Mouse (Mus musculus) liver, embryonic 12.5 days (tissue): ENCODE measurements around the gene Sept1. TPM values are rescaled to one million over a fixed set of nuclear protein-coding genes. Genes with fewer than 3 reads are reported as not detected.

ENCODE experiments used
- ATAC-seq: fragments of 200-750 bp; cut with Nextera tagmentation; 2 replicates; pipeline ENCODE4 v1.8.0; 2017; ENCODE audit warnings: moderate number of reproducible peaks, mild to moderate bottlenecking, moderate library complexity
- H3K27ac ChIP-seq: fragments of 300-500 bp; sonication (generic); 2 replicates; pipeline ENCODE4 v1.5.1; 2016; ENCODE audit warnings: mild to moderate bottlenecking
- H3K27me3 ChIP-seq: fragments of 300-500 bp; sonication (generic); replicated peaks from 2 replicates; pipeline ENCODE4 v1.6.1; 2016; ENCODE audit warnings: mild to moderate bottlenecking, moderate library complexity
- H3K36me3 ChIP-seq: fragments of 300-500 bp; sonication (generic); 2 replicates; pipeline ENCODE4 v1.6.1; 2016; ENCODE audit warnings: mild to moderate bottlenecking, moderate library complexity
- H3K4me1 ChIP-seq: fragments of 300-500 bp; sonication (generic); 2 replicates; pipeline ENCODE4 v1.6.1; 2016
- H3K4me2 ChIP-seq: fragments of 300-500 bp; sonication (generic); 2 replicates; pipeline ENCODE4 v1.6.1; 2016; ENCODE audit warnings: mild to moderate bottlenecking, moderate library complexity
- H3K4me3 ChIP-seq: fragments of 300-500 bp; sonication (generic); 2 replicates; pipeline ENCODE4 v1.5.1; 2016; ENCODE audit warnings: mild to moderate bottlenecking, moderate library complexity
- H3K9ac ChIP-seq: fragments of 300-500 bp; sonication (generic); 2 replicates; pipeline ENCODE4 v1.6.1; 2016; ENCODE audit warnings: mild to moderate bottlenecking, moderate library complexity
- H3K9me3 ChIP-seq: fragments of 300-500 bp; sonication (generic); replicated peaks from 2 replicates; pipeline ENCODE4 v1.6.1; 2016; ENCODE audit warnings: mild to moderate bottlenecking, moderate library complexity
- WGBS: fragments of 180-500 bp; shearing (Covaris S2); methylation state at CpG from one replicate; pipeline ENCODE4 v1.1.7; 2016; ENCODE audit not compliant: insufficient replicate concordance; 5-methylcytosine and 5-hydroxymethylcytosine counted together
- polyA plus RNA-seq: library from polyadenylated mRNA; unstranded; fragments of >200 nt; fragmentation: Nextera tagmentation; extraction: Ambion mirVana; gene quantifications from 2 replicates; pipeline ENCODE4 v1.2.1, GENCODE M21; 2016

Gene Sept1
- polyA plus RNA-seq = 10.6 and 13.6 TPM in 2 replicates

DNA sequence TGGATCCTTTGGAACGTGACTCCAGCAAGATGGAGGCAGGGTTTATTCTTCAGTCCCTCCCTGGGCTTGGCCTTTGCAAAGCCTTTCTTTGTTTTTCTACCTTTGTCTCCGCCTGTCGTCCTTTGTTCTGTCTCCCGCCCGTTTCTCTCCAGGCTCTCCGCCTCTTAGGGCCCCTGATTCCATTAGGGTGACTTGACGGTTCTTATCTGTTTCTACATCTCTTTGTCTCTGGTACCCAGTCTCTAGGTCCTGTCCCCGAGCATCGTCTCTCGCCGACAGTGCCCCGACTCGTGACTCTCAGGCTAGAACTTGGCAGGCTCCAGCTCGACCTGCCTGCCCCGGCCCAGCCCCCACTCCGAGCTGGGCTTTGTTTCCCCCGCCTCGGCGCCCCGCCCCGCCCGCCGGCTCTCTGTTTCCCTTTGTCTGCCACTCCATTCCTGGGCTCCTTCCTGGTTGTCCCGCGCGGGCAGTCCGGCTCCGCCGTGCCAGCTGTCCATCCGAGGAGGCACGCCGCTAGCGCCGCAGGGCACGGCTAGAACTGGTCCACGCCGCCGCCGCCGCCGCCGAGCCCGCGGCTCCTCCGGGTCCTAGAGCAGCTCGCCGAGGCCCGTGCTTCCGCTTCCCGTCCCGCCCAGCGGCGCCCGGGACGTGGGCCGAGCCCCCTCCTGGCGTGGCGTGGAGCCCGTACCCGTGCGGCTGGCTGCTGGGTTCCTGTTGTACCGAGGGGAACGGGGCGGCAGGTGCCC is at the start of gene Sept1, which contains the start of gene Zfp553:
Gene Sept1 (minus strand): TSS at position 509 of the 746 bp plus-strand sequence.
Gene Zfp553 (plus strand): TSS at position 440 of the 746 bp plus-strand sequence.
- Histone ChIP-seq H3K36me3 (peaks cover 45% of the 10 kb centered on the region), H3K4me3 (peak within 1 kb of the TSS; percentile 82), H3K9me3 (no peaks in the 10 kb centered on the region), H3K4me2 (peak within 1 kb of the TSS; percentile 75), H3K27ac (peak within 1 kb of the TSS; percentile 95), H3K27me3 (no peaks in the 10 kb centered on the region), H3K4me1 (peaks cover 55% of the 10 kb centered on the region), H3K9ac (peak within 1 kb of the TSS; percentile 94)
- ATAC-seq = peak; percentile 86
- WGBS = 1% methylated on average over 64 of the region's 64 CpGs

DNA sequence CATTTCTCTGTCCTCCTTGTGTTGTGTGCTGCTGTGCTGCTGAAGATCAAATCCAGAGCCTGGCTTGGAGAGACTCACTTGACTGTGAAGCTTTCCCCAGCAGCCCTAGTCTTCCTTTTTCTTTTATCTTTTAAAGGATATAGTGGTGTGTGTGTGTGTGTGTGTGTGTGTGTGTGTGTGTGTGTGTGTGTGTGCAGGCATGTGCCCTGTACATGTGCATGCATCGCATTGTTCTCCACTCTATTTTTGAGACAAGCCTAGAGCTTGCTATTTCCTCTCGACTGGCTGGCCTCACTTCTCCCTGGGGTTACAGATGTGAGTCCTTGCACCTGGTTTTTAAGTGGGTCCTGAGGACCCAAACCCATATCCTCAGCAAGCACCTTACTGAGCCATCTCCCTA is 49.3 kb upstream of the Sept1 start:
- no peaks in the 10 kb centered on the region for H3K36me3 ChIP-seq
- H3K27ac ChIP-seq = no peak overlapping the region
- no peak for ATAC-seq
- peaks cover 58% of the 10 kb centered on the region for H3K4me1 ChIP-seq
- no peaks in the 10 kb centered on the region for H3K27me3 ChIP-seq
- H3K4me2 ChIP-seq = no peak overlapping the region
- WGBS = 61% methylated on average over 2 of the region's 2 CpGs
- no peaks in the 10 kb centered on the region for H3K9me3 ChIP-seq
- no peak overlapping the region for H3K9ac ChIP-seq
- no peak overlapping the region for H3K4me3 ChIP-seq

DNA sequence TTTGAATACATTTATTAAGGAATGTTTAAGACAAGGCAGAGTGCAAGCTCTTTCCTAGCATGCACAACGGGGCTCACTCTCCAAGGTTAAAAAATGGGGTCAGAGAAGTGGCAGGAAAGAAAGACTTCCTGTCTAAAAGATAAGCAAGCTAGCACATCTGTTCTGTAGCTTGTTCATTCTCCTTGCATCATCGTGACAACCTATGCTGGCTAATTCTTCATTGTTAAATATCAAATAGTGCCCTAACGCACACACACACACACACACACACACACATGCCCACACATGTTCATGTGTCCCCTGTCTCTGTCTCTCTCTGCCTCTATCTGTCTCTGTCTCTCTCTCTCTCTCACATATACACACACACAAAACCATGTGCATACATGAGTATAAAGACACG is 48.2 kb upstream of the Sept1 start:
- no peaks in the 10 kb centered on the region for H3K36me3 ChIP-seq

DNA sequence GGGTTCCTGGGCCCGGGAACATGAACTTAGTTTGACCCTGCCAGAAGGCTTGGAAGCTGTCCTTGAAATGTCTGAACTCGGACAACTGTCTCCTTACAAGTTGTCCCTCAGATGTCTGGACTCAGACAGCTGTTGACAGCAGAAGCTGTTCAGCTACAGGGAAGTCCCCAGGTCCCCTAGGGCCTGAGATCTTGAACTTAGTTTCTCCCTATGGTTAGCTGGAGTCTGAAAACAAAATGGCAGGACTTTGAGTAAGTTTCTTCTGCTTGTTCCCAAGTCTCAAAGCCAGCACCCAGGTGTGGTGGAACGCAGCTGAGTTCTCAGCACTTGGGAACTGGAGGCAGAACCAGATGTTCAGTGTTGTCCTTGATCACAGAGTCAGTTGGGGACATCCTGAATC is 47.2 kb upstream of the Sept1 start:
- WGBS = 64% methylated on average over 3 of the region's 3 CpGs
- H3K9me3 ChIP-seq = no peaks in the 10 kb centered on the region
- no peak overlapping the region for H3K4me3 ChIP-seq
- H3K9ac ChIP-seq = no peak overlapping the region
- H3K27ac ChIP-seq = no peak overlapping the region; the same call in 1 of the 2 replicates
- H3K36me3 ChIP-seq = no peaks in the 10 kb centered on the region
- ATAC-seq = no peak
- no peaks in the 10 kb centered on the region for H3K27me3 ChIP-seq
- H3K4me1 ChIP-seq = peaks cover 48% of the 10 kb centered on the region
- H3K4me2 ChIP-seq = no peak overlapping the region

More for the DNA sequence above, 48.2 kb upstream of the Sept1 start:
- no peak overlapping the region for H3K27ac ChIP-seq
- H3K4me3 ChIP-seq = no peak overlapping the region
- H3K4me1 ChIP-seq = peaks cover 56% of the 10 kb centered on the region
- H3K9me3 ChIP-seq = no peaks in the 10 kb centered on the region
- ATAC-seq = no peak
- H3K4me2 ChIP-seq = no peak overlapping the region
- WGBS = 9% methylated on average over 4 of the region's 4 CpGs
- H3K27me3 ChIP-seq = no peaks in the 10 kb centered on the region
- no peak overlapping the region; the same call in 1 of the 2 replicates for H3K9ac ChIP-seq

DNA sequence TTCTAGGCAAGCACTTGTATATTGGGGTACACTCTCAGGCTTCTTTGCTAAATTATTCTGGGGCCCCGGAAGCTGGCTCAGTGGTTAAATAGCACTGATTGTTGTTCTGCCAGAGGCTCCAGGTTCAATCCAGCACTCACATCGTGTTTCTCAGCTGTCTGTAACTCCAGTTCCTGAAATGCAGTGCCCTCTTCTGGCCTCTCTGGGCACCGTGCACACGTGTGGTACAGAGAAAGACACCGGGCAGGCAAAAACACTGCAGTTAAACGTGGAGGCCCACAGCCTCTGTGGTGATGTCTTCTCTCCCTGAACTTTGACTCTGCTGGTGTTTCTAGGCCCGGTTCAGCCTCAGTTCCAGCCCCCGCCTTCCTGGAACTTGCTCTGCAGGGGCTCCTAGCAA is 45.4 kb upstream of the Sept1 start:
- no peak; the same call in 1 of the 2 replicates for ATAC-seq
- Histone ChIP-seq H3K27ac (peak overlapping the region; percentile 16; the same call in 1 of the 2 replicates), H3K4me2 (peak overlapping the region; percentile 19; the same call in 1 of the 2 replicates), H3K9me3 (no peaks in the 10 kb centered on the region), H3K4me3 (no peak overlapping the region), H3K4me1 (peaks cover 49% of the 10 kb centered on the region), H3K27me3 (no peaks in the 10 kb centered on the region), H3K36me3 (no peaks in the 10 kb centered on the region), H3K9ac (no peak overlapping the region)
- WGBS = 16% methylated on average over 8 of the region's 8 CpGs

DNA sequence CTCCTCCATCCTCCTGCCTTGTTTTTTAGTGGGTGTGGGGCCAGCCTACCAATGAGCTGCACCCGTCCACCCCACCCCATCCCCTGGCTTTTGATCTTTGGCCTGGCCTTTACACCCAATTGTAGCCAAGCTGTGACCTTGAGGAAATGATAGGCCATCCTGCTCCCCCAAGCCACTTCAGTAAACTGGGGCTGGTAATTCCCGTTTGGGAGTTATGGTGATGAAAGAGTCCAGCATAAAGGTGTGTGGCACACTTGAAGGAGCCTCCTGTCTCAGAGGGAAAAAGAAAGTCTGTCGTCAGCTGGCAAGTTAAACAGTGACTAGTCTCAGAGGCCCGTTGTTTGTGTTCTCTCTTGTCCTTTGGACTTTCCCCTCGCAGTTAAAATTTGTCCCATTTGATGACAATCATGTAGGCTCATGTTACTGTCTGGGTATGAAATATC is 43.6 kb upstream of the Sept1 start:
- H3K27me3 ChIP-seq = no peaks in the 10 kb centered on the region
- no peak for ATAC-seq
- 64% methylated on average over 5 of the region's 5 CpGs for WGBS
- H3K9ac ChIP-seq = no peak overlapping the region
- peaks cover 65% of the 10 kb centered on the region for H3K4me1 ChIP-seq
- peaks cover 13% of the 10 kb centered on the region for H3K36me3 ChIP-seq
- H3K4me2 ChIP-seq = no peak overlapping the region
- no peaks in the 10 kb centered on the region for H3K9me3 ChIP-seq
- peak overlapping the region; percentile 59; the same call in 1 of the 2 replicates for H3K27ac ChIP-seq
- H3K4me3 ChIP-seq = no peak overlapping the region

DNA sequence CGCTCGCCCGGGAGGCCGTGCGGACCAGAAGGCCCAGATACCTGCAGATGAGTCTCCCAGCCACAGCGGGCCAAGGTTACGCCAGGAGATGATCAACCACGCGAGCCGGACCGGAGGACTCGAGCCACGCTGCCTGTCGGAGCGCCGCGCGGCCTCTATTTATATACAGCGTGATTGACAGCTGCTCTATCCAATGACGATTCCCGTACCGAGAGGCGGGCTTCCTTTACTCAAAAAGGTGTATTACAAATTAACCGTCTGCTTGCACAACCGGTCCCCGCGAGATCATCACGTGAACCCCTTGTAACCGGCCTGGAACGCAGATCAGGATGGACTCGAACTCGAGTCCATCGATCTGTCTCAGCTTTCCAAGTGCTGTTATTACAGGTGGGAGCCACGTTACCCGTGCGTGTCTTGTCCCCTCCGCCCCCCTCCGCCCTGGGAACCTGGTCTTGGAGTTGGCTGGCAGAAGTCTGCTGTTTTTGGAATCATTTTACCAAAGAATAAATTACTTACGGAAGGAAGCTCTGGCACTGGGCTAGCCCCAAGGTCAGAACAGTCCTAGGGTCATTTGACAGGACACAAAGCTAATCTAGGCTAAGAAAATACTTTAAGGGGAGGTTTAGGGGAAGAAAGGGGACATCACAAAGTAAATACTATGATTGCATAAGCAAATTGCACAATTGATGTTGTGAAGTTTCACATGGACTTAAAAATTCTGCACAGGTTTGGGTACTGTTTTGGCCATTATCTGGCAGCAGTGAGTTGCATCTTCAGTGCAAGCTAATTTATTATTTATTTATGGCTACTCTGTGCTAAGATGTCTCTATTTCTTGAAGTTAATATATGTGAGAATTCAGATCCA is 41.2 kb upstream of the Sept1 start, which contains the start of gene Sephs2:
Gene Sephs2 (minus strand): TSS at position 131 of the 865 bp plus-strand sequence.
- Histone ChIP-seq H3K4me1 (peaks cover 60% of the 10 kb centered on the region), H3K9me3 (no peaks in the 10 kb centered on the region; the same call in 1 of the 2 replicates), H3K9ac (peak within 1 kb of the TSS; percentile 97), H3K27ac (peak within 1 kb of the TSS; percentile 90), H3K36me3 (peaks cover 37% of the 10 kb centered on the region), H3K4me3 (peak within 1 kb of the TSS; percentile 96), H3K4me2 (peak within 1 kb of the TSS; percentile 95), H3K27me3 (no peaks in the 10 kb centered on the region)
- WGBS = 5% methylated on average over 39 of the region's 39 CpGs
- ATAC-seq = peak; percentile 84

DNA sequence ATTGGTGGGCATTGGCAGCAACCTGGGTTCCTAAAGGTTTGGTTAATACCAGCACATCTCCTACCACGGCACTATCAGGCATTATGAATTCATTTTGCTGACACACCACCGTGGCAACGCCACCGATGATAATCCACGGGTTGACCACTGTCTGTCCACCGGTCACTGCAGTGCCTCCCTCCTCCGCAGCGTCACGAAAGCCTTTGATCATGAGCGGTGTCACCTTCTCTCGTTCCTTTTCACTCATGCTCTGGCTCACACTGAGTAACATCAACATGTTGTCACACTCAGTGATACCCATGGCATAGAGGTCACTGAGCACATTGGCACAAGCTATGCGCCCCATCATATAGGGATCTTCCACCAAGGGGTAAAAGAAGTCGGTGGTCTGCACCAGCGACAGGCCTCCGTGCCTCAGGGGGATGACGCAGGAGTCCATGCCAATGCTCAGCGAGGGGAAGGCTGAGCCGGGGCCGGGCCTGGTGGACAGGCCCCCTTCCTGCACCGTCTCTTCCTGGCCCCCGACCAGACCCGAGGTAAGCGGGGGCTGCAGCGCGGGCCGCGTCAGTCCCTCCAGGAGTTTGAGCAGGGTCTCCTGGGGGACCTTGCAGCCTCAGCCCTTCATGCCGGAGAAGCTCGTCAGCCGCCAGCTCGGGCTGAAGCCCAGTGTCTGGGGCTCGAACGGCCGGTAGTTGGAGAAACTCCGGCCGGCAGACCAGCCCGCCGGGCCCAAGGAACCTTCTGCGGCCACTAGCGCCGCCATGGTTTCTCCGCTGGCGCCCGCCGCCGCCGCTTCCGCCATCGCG is 40.4 kb upstream of the Sept1 start:
- peaks cover 5% of the 10 kb centered on the region for H3K9me3 ChIP-seq
- peak overlapping the region; percentile 90 for H3K27ac ChIP-seq
- no peaks in the 10 kb centered on the region for H3K27me3 ChIP-seq
- peak overlapping the region; percentile 96 for H3K4me3 ChIP-seq
- H3K4me1 ChIP-seq = peaks cover 51% of the 10 kb centered on the region
- 8% methylated on average over 50 of the region's 50 CpGs for WGBS
- H3K36me3 ChIP-seq = peaks cover 44% of the 10 kb centered on the region
- peak overlapping the region; percentile 97 for H3K9ac ChIP-seq
- ATAC-seq = peak; percentile 52
- peak overlapping the region; percentile 95 for H3K4me2 ChIP-seq

DNA sequence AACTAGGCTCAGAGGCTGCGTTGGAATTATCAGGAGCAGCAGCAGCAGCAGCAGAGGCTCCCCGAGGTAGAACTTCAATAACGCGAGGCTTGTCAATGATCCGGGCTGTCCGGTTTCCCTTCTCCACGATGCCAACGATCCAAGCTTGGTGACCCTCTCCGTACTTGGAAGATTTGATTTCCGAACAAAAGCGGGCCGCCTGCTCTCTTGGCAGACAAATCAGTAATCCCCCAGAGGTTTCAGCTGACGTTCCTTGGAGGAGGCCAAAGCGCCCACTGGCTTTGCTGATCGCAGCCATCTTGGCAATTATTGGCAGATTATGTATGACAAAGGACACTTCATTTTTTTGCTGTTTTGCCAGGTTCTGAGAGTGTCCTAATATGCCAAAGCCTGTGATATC is 39.6 kb upstream of the Sept1 start:
- peak overlapping the region; percentile 95 for H3K4me2 ChIP-seq
- peaks cover 47% of the 10 kb centered on the region for H3K36me3 ChIP-seq
- H3K4me1 ChIP-seq = peaks cover 45% of the 10 kb centered on the region
- peaks cover 8% of the 10 kb centered on the region for H3K9me3 ChIP-seq
- H3K9ac ChIP-seq = peak overlapping the region; percentile 97
- H3K27ac ChIP-seq = peak overlapping the region; percentile 90
- no peaks in the 10 kb centered on the region for H3K27me3 ChIP-seq
- no peak for ATAC-seq
- WGBS = 88% methylated on average over 15 of the region's 15 CpGs
- H3K4me3 ChIP-seq = peak overlapping the region; percentile 96

DNA sequence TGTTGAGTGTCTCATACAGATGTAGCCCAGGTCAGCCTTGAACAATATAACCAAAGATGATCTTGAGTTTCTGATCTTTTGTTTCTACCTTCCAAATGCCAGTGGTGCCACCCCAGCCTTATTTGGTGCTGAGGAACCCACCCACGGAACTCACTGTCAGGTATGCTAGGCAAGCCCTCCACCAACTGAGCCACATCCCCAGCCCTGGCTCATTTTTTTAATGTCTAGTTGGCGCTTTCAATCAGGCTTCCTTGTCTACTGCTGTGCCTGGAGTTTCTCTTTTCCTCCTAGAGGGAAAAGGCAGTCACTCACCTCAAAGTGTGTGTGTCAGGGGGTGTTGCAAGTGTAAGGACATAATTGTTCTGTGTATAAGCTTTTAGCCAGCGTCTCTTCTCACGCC is 38.2 kb upstream of the Sept1 start:
- 0 out of 2 replicates have a peak overlapping the region, but pooled peaks have one; percentile 23 for H3K4me3 ChIP-seq
- no peak for ATAC-seq
- H3K9ac ChIP-seq = no peak overlapping the region; the same call in 1 of the 2 replicates
- peaks cover 8% of the 10 kb centered on the region for H3K9me3 ChIP-seq
- 0 out of 2 replicates have a peak overlapping the region, but pooled peaks have one; percentile 33 for H3K27ac ChIP-seq
- H3K4me2 ChIP-seq = peak overlapping the region; percentile 95
- 87% methylated on average over 4 of the region's 4 CpGs for WGBS
- peaks cover 47% of the 10 kb centered on the region for H3K36me3 ChIP-seq
- no peaks in the 10 kb centered on the region for H3K27me3 ChIP-seq
- H3K4me1 ChIP-seq = peaks cover 45% of the 10 kb centered on the region

DNA sequence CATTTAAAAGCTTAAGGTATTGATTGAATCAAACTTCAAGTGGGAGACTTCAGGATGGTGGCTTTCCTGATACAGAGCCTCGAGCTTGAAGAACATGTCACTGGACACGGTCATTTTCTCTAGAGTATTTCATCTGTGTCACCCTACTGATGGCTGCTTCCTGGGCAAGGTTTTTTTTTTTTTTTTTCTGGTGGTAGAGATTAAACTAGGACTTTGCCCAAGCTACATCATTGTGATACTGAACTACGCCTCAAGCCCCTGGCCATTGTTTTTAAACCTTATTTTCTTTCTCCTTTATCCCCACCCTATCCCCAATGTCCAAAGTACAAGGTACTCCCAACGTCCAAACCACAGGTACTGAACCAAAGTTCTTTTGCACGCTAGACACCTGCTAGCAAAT is 37.7 kb upstream of the Sept1 start:
- peaks cover 45% of the 10 kb centered on the region for H3K4me1 ChIP-seq
- no peak overlapping the region for H3K4me3 ChIP-seq
- no peaks in the 10 kb centered on the region for H3K27me3 ChIP-seq
- H3K9me3 ChIP-seq = peaks cover 8% of the 10 kb centered on the region
- WGBS = 69% methylated on average over 5 of the region's 5 CpGs
- no peak for ATAC-seq
- peak overlapping the region; percentile 95 for H3K4me2 ChIP-seq
- 0 out of 2 replicates have a peak overlapping the region, but pooled peaks have one; percentile 33 for H3K27ac ChIP-seq
- H3K9ac ChIP-seq = no peak overlapping the region
- peaks cover 47% of the 10 kb centered on the region for H3K36me3 ChIP-seq
